ENCODE assay signal across 25 mouse cellular contexts in the genomic region with DNA sequence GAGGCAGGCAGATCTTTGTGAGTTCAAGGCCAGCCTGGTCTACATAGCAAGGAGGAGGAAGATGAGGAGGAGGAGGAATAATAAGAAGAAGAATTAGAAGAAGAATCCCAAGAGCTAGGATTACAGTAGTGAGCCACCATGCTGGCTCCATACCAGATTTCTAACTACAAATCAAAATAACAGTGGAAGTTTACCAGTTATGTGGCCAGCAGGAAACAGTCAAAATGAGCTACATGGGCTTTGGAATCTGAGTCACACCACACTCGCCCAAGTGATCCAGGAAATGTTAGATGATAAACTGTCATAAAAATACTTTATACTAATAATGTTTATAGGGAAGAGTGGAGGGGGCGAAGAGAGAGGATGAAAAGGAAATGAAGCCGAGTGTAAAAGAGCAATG. TPM values are rescaled to one million over a fixed set of nuclear protein-coding genes. Genes with fewer than 3 reads are reported as not detected.
A peak's percentile ranks its signal among the peaks of the same experiment; 100 is the strongest.
DNase-seq lines count a peak whose midpoint lies in the region; ATAC-seq and TF ChIP-seq lines count a peak whose summit lies in the region.
"Had no signal": no experiment of that assay in that cellular context is flagged by ENCODE, and none has a peak within 500 bp of the region (broad histone marks: within the 10 kb centered on the region; RNA-seq: fewer than 3 reads in every experiment).

No protein-coding gene starts in this region.

- intact Hi-C loops in heart, adult 2 months (cut with DNase I): no loop called here

- no peak for TF ChIP-seq POLR2A in heart, adult 2 months (IDR thresholded peaks at IDR 0.05; ENCODE audit: insufficient read depth, low read depth, low read length)

- no peak overlapping the region for H3K4me3 ChIP-seq in kidney, postnatal 0 days (replicated peaks; ENCODE audit: low read depth, low read length)
- no peak overlapping the region for H3K4me3 ChIP-seq in kidney, embryonic 15.5 days (replicated peaks)
- no peak overlapping the region for H3K4me3 ChIP-seq in lung, embryonic 16.5 days (ENCODE audit: low read length)
- no peak overlapping the region for H3K4me3 ChIP-seq in C2C12 (ENCODE audit: insufficient read depth, poor library complexity, severe bottlenecking)
- no peak overlapping the region for H3K4me3 ChIP-seq in heart, adult 2 months
- H3K4me3 ChIP-seq: embryonic facial prominence, embryonic 13.5 days; forebrain, embryonic 10.5 days; forebrain, embryonic 15.5 days; liver, embryonic 15.5 days; midbrain, embryonic 12.5 days; neural tube, embryonic 13.5 days had no signal

- ATAC-seq in kidney, postnatal 0 days (replicated peaks; ENCODE audit: low FRiP score, low read depth): no peak
- ATAC-seq in kidney, embryonic 15.5 days (replicated peaks; ENCODE audit: low FRiP score): no peak
- ATAC-seq in lung, embryonic 16.5 days (ENCODE audit: low read depth): 0 out of 2 replicates have a peak, but pooled peaks have one; percentile 26
- ATAC-seq in megakaryocyte-erythroid progenitor cell, adult 5-6 weeks (replicated peaks; ENCODE audit: low FRiP score, low TSS enrichment, poor library complexity, severe bottlenecking): no peak
- ATAC-seq: forebrain, embryonic 15.5 days; hindbrain, embryonic 16.5 days; lung, postnatal 0 days had no signal

- H3K4me1 ChIP-seq in kidney, postnatal 0 days (replicated peaks; ENCODE audit: insufficient read depth, low read length): no peaks in the 10 kb centered on the region
- H3K4me1 ChIP-seq in kidney, embryonic 15.5 days: peaks cover 6% of the 10 kb centered on the region; the same call in 1 of the 2 replicates
- H3K4me1 ChIP-seq in lung, embryonic 16.5 days (replicated peaks; ENCODE audit: control insufficient read depth, insufficient read depth, low read length): peaks cover 4% of the 10 kb centered on the region; the same call in 1 of the 2 replicates
- H3K4me1 ChIP-seq in heart, adult 2 months (ENCODE audit: control insufficient read depth, insufficient read depth, low read length): no peaks in the 10 kb centered on the region
- H3K4me1 ChIP-seq: embryonic facial prominence, embryonic 13.5 days; forebrain, embryonic 10.5 days; forebrain, embryonic 15.5 days; liver, embryonic 15.5 days; midbrain, embryonic 12.5 days; neural tube, embryonic 13.5 days had no signal

- no peak overlapping the region for H3K9ac ChIP-seq in kidney, postnatal 0 days (ENCODE audit: low read depth, low read length)
- H3K9ac ChIP-seq in kidney, embryonic 15.5 days: no peak overlapping the region
- no peak overlapping the region for H3K9ac ChIP-seq in lung, embryonic 16.5 days (ENCODE audit: low read length)
- H3K9ac ChIP-seq in heart, adult 2 months (ENCODE audit: low read depth, low read length): no peak overlapping the region
- H3K9ac ChIP-seq: embryonic facial prominence, embryonic 13.5 days; forebrain, embryonic 15.5 days; liver, embryonic 15.5 days; midbrain, embryonic 12.5 days; neural tube, embryonic 13.5 days had no signal

- WGBS in kidney, postnatal 0 days: 67% methylated on average over 3 of the region's 3 CpGs
- WGBS in kidney, embryonic 15.5 days: 78% methylated on average over 3 of the region's 3 CpGs
- 47% methylated on average over 3 of the region's 3 CpGs for WGBS in lung, embryonic 16.5 days
- 47% methylated on average over 3 of the region's 3 CpGs for WGBS in heart, adult 2 months

- no peaks in the 10 kb centered on the region for H3K9me3 ChIP-seq in kidney, postnatal 0 days (replicated peaks; ENCODE audit: low read length)
- peaks cover 7% of the 10 kb centered on the region; the same call in 1 of the 2 replicates for H3K9me3 ChIP-seq in kidney, embryonic 15.5 days (replicated peaks)
- H3K9me3 ChIP-seq in lung, embryonic 16.5 days (ENCODE audit: control insufficient read depth, low read length): no peaks in the 10 kb centered on the region
- H3K9me3 ChIP-seq: embryonic facial prominence, embryonic 13.5 days; liver, embryonic 15.5 days; neural tube, embryonic 13.5 days had no signal

- DNase-seq in kidney, postnatal 0 days (ENCODE audit: low spot score): peak; percentile 55
- DNase-seq in lung, postnatal 25 days (ENCODE audit: low spot score): no peak
- no peak for DNase-seq in heart, adult 2 months
- DNase-seq: adrenal gland, postnatal 36 days; cerebellum, adult 18-20 months; cerebellum, postnatal 10 days; gastrocnemius, postnatal 36 days; heart, adult 18-20 months; kidney, postnatal 25 days; liver; right cerebral cortex, postnatal 4 days; thymus, adult 2 months; thymus, postnatal 36 days had no signal

- H3K27ac ChIP-seq in kidney, postnatal 0 days: no peak overlapping the region
- H3K27ac ChIP-seq in kidney, embryonic 15.5 days: no peak overlapping the region
- no peak overlapping the region for H3K27ac ChIP-seq in lung, embryonic 16.5 days (ENCODE audit: low read length)
- no peak overlapping the region for H3K27ac ChIP-seq in heart, adult 2 months
- H3K27ac ChIP-seq: embryonic facial prominence, embryonic 13.5 days; forebrain, embryonic 10.5 days; forebrain, embryonic 15.5 days; liver, embryonic 15.5 days; midbrain, embryonic 12.5 days; neural tube, embryonic 13.5 days had no signal

- H3K79me2 ChIP-seq in C2C12 (ENCODE audit: control insufficient read depth, insufficient read depth): no peaks in the 10 kb centered on the region
- H3K79me2 ChIP-seq in heart, adult 2 months (replicated peaks; ENCODE audit: control insufficient read depth, insufficient read depth, low read length): no peaks in the 10 kb centered on the region

- no peaks in the 10 kb centered on the region for H3K79me3 ChIP-seq in C2C12 (ENCODE audit: low read depth)

- H3K27me3 ChIP-seq in kidney, postnatal 0 days (ENCODE audit: insufficient read depth, low read length): no peaks in the 10 kb centered on the region
- H3K27me3 ChIP-seq in kidney, embryonic 15.5 days: no peaks in the 10 kb centered on the region
- H3K27me3 ChIP-seq in lung, embryonic 16.5 days (ENCODE audit: control insufficient read depth, insufficient read depth, low read depth, low read length): no peaks in the 10 kb centered on the region
- H3K27me3 ChIP-seq in C2C12 (ENCODE audit: control insufficient read depth, insufficient read depth, insufficient read length): no peaks in the 10 kb centered on the region
- H3K27me3 ChIP-seq in heart, adult 2 months (ENCODE audit: control insufficient read depth, insufficient read depth, low read length): no peaks in the 10 kb centered on the region
- H3K27me3 ChIP-seq: embryonic facial prominence, embryonic 13.5 days; forebrain, embryonic 15.5 days; liver, embryonic 15.5 days; midbrain, embryonic 12.5 days; neural tube, embryonic 13.5 days had no signal

- peaks cover 6% of the 10 kb centered on the region; the same call in 1 of the 2 replicates for H3K36me3 ChIP-seq in kidney, postnatal 0 days (ENCODE audit: insufficient read depth, low read length)
- H3K36me3 ChIP-seq in kidney, embryonic 15.5 days: peaks cover 50% of the 10 kb centered on the region
- H3K36me3 ChIP-seq in lung, embryonic 16.5 days (ENCODE audit: control insufficient read depth, insufficient read depth, low read length): peaks cover 12% of the 10 kb centered on the region
- H3K36me3 ChIP-seq in C2C12 (ENCODE audit: control insufficient read depth, insufficient read depth): peaks cover 45% of the 10 kb centered on the region
- no peaks in the 10 kb centered on the region; the same call in 1 of the 2 replicates for H3K36me3 ChIP-seq in heart, adult 2 months (ENCODE audit: control insufficient read depth, insufficient read depth, low read length)

- TF ChIP-seq CTCF in kidney, postnatal 0 days (IDR thresholded peaks at IDR 0.05; ENCODE audit: low read depth): no peak
- TF ChIP-seq CTCF in C2C12 (IDR thresholded peaks at IDR 0.05; ENCODE audit: control insufficient read depth, insufficient read depth, insufficient read length): no peak
- TF ChIP-seq CTCF in heart, adult 2 months (IDR thresholded peaks at IDR 0.05): no peak

- no peak for TF ChIP-seq EP300 in heart, adult 2 months (IDR thresholded peaks at IDR 0.05; ENCODE audit: insufficient read depth, low read depth, low read length)

- no peak overlapping the region for H3K4me2 ChIP-seq in kidney, postnatal 0 days (ENCODE audit: low read length)
- no peak overlapping the region for H3K4me2 ChIP-seq in kidney, embryonic 15.5 days
- H3K4me2 ChIP-seq in lung, embryonic 16.5 days (ENCODE audit: low read depth, low read length): no peak overlapping the region
- H3K4me2 ChIP-seq: embryonic facial prominence, embryonic 13.5 days; forebrain, embryonic 15.5 days; liver, embryonic 15.5 days; midbrain, embryonic 12.5 days; neural tube, embryonic 13.5 days had no signal

- H3ac ChIP-seq in C2C12 (ENCODE audit: control insufficient read depth, insufficient read length, low read depth): no peak overlapping the region

RNA-seq across cellular contexts. Expression of gene Ctnnal1, which starts 24.7 kb away (rescaled TPM):
- polyA plus RNA-seq in kidney, postnatal 0 days (2015; fragmentation: Nextera tagmentation; extraction: Ambion mirVana): 36.1 and 38.1 TPM in 2 replicates
- polyA plus RNA-seq in kidney, embryonic 15.5 days (2015; fragmentation: Nextera tagmentation; extraction: Ambion mirVana): 39.5 and 41.9 TPM in 2 replicates
- 19.9 and 21.7 TPM in 2 replicates for polyA plus RNA-seq in lung, embryonic 16.5 days (2015; fragmentation: Nextera tagmentation; extraction: Ambion mirVana)
- polyA plus RNA-seq in C2C12 (2012; fragmentation: generic; extraction: Trizol): 15.5 TPM
- total RNA-seq in heart, adult 2 months (2021): 10 to 100 TPM; 30.8 to 31.9 TPM
- 6.5 and 12.7 TPM in 2 replicates for polyA plus RNA-seq in heart, adult 2 months (2012; rRNA removed)
- total RNA-seq in megakaryocyte-erythroid progenitor cell, adult 5-6 weeks (2014; fragmentation: Nextera tagmentation): 1.1 and 8.7 TPM in 2 replicates
- total RNA-seq in megakaryocyte-erythroid progenitor cell, adult 5-6 weeks (2017): 5.6 and 7.6 TPM in 2 replicates

RNA-seq across cellular contexts. Expression of gene Fam206a, which starts 38.2 kb away (rescaled TPM):
- polyA plus RNA-seq in kidney, postnatal 0 days (2015; fragmentation: Nextera tagmentation; extraction: Ambion mirVana): 11.5 and 12.4 TPM in 2 replicates
- 19.8 and 20.4 TPM in 2 replicates for polyA plus RNA-seq in kidney, embryonic 15.5 days (2015; fragmentation: Nextera tagmentation; extraction: Ambion mirVana)
- 12.8 and 13.7 TPM in 2 replicates for polyA plus RNA-seq in lung, embryonic 16.5 days (2015; fragmentation: Nextera tagmentation; extraction: Ambion mirVana)
- 13.0 TPM for polyA plus RNA-seq in C2C12 (2012; fragmentation: generic; extraction: Trizol)
- 1 to 10 TPM; 2.0 to 2.2 TPM for total RNA-seq in heart, adult 2 months (2021)
- 1.9 TPM in 2 replicates for polyA plus RNA-seq in heart, adult 2 months (2012; rRNA removed)
- 28.4 and 35.5 TPM in 2 replicates for total RNA-seq in megakaryocyte-erythroid progenitor cell, adult 5-6 weeks (2014; fragmentation: Nextera tagmentation)
- total RNA-seq in megakaryocyte-erythroid progenitor cell, adult 5-6 weeks (2017): 5.6 and 7.3 TPM in 2 replicates

RNA-seq across cellular contexts. Expression of gene Elp1, which starts 38.2 kb away (rescaled TPM):
- 24.9 and 25.8 TPM in 2 replicates for polyA plus RNA-seq in kidney, postnatal 0 days (2015; fragmentation: Nextera tagmentation; extraction: Ambion mirVana)
- 44.1 and 44.8 TPM in 2 replicates for polyA plus RNA-seq in kidney, embryonic 15.5 days (2015; fragmentation: Nextera tagmentation; extraction: Ambion mirVana)
- polyA plus RNA-seq in lung, embryonic 16.5 days (2015; fragmentation: Nextera tagmentation; extraction: Ambion mirVana): 28.3 and 29.7 TPM in 2 replicates
- 27.2 TPM for polyA plus RNA-seq in C2C12 (2012; fragmentation: generic; extraction: Trizol)
- total RNA-seq in heart, adult 2 months (2021): 10 to 100 TPM; 17.0 to 19.8 TPM
- 13.7 and 20.8 TPM in 2 replicates for polyA plus RNA-seq in heart, adult 2 months (2012; rRNA removed)
- total RNA-seq in megakaryocyte-erythroid progenitor cell, adult 5-6 weeks (2014; fragmentation: Nextera tagmentation): 83.2 and 87.6 TPM in 2 replicates
- 29.9 and 34.8 TPM in 2 replicates for total RNA-seq in megakaryocyte-erythroid progenitor cell, adult 5-6 weeks (2017)
